Mouse (Mus musculus) thymus, adult 2 months (tissue): Measurements from ENCODE around the gene Chac1.

Experiments used
- CTCF ChIP-seq: fragments of 200-500 bp; IDR thresholded peaks from 2 replicates; pipeline ENCODE4 v1.5.1; 2012; ENCODE audit warnings: mild to moderate bottlenecking, control low read depth, low read length, moderate library complexity, borderline replicate concordance; ENCODE audit not compliant: control insufficient read depth, poor library complexity, insufficient read depth; ENCODE audit errors: extremely low read depth
- POLR2A ChIP-seq: fragments of 200-500 bp; IDR thresholded peaks from 2 replicates; pipeline ENCODE4 v1.6.1; 2012; ENCODE audit warnings: mild to moderate bottlenecking, low read length, control low read depth, moderate library complexity; ENCODE audit not compliant: control insufficient read depth, poor library complexity, insufficient read depth; ENCODE audit errors: extremely low read depth

DNA sequence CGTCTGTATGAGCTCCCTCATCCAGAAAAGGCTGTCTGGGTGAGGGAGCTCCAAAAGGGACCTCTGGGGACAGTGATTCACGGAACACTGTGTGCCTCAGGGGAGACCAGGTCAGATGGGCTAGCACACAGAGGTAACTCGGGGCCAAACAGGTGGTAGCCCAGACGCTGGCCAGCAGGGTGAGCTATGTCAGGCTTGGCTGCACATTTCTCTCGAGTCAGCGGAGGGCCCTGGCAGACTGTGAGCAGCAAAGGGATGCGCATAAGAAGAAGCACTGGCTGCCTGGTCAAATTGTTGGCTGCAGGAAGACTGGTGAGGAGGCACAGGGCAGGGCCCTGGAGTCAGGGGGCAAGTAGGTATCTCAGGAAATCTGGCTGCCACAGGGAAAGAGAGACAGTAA, 4.6 kb downstream of the Chac1 start:
- TF ChIP-seq CTCF (no peak), POLR2A (no peak)
